Mouse (Mus musculus): ENCODE measurements around the gene Xlr4a.
"Not testable (repeated sequence)": the region's sequence is repeated elsewhere in the genome, so short reads cannot be mapped to it uniquely, and the experiment has no call there.

DNA sequence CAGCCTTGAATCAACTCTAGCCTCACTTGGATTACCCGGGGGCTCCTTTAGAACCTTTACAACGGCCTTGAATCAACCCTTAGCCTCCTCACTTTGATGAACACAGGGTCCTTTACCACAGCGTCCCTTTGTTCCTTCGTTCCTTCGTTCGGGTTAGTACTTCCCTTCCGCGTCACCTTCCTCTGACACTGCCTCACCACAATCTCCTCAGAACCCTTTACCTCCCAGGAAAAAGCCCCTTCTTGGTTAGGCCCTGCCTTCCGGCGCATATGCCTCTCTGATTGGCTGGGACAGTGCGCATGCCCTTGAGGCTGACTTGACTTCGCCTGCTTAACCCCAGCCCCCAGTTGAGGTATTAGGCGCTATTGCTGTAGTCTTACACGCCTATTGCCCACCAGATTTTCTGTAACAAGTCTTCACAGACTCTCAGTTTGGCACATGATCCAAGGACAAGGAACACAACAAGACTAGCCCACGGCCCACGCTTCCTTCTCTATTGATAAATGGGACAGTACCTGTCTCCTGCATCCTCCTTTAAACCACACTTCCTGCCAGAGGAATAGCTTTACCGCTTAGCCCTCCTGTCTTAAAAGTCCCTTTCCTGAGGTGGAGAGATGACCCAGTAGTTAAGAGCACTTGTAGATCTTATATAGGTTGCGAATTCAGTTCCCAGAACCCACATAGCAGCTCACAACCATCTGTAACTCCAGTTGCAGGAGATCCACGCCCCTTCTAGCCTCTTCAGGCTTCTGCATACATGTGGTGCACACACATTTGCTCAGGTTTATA is at the start of gene Xlr4a:
- TF ChIP-seq CTCF (IDR thresholded peaks at IDR 0.05; ENCODE audit: low read depth, low read length); TAL1 (conservative IDR thresholded peaks at IDR 0.05; ENCODE audit: low read depth, low read length): not testable (repeated sequence)

Measured in G1E (cell line).